Mouse (Mus musculus): Measurements from ENCODE around the gene Ddx23.

DNA sequence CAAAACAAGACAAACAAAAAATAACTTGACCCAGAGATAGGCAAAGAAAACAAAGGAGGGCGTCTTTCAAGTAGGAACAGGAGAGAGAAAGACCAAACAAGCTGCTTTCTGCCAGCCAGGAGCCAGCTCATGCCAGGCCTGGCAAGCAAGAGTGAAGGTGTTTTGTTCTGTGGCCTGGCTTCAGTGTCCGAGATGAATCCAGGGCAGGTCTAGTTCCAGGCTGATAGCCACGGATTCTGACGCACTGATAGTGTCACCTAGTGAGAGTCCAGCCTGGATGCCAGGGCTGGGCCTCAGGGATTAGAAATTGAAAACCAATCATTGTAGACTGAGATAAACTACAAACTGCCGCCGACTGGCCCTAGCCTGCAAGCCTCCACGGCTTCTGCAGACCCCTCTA, 15.3 kb upstream of the Ddx23 start:
- TF ChIP-seq POLR2A (IDR thresholded peaks at IDR 0.05; ENCODE audit: extremely low read depth, insufficient read depth, low read length) (no peak), CTCF (IDR thresholded peaks at IDR 0.05; ENCODE audit: extremely low read depth, insufficient read depth, low read length) (no peak)
